Mouse (Mus musculus) embryo, embryonic 10 days (tissue): ENCODE measurements around the gene Tas2r114.

Source experiments
- DNase-seq: peaks from one replicate; pipeline ENCODE4 v3.0.0-alpha.2; 2015; ENCODE audit warnings: low spot score

Tas2r114 gene

GRCm38 (mm10) chr6:131689963-131690362, at the start of gene Tas2r114:
Tas2r114 (minus strand) TSS chr6:131690063.
- DNase-seq = no peak

- no peak for DNase-seq
Measured at GRCm38 (mm10) chr6:131712803-131713202, 22.9 kb upstream of the Tas2r114 start.

GRCm38 (mm10) chr6:131687395-131687794, 2.5 kb downstream of the Tas2r114 start, which contains the start of gene Tas2r105:
Tas2r105 (minus strand) TSS chr6:131687495.
- DNase-seq = no peak

GRCm38 (mm10) chr6:131685644-131686043, 4.2 kb downstream of the Tas2r114 start, which contains the start of gene Tas2r104:
Tas2r104 (minus strand) TSS chr6:131685744.
- DNase-seq = no peak

GRCm38 (mm10) chr6:131678786-131679185, 11.1 kb downstream of the Tas2r114 start, which contains the start of gene Tas2r106:
Tas2r106 (minus strand) TSS chr6:131678886.
- no peak for DNase-seq

GRCm38 (mm10) chr6:131660049-131660448, 29.8 kb downstream of the Tas2r114 start, which contains the start of gene Tas2r107:
Tas2r107 (minus strand) TSS chr6:131660149.
- no peak for DNase-seq
